Mouse (Mus musculus): ENCODE results near the gene Iqck. TPM values are rescaled to one million over a fixed set of nuclear protein-coding genes. Genes with fewer than 3 reads are reported as not detected.

Gene Iqck
- 41.3 and 47.7 TPM in 2 replicates for polyA plus RNA-seq (2012; rRNA removed)

DNA sequence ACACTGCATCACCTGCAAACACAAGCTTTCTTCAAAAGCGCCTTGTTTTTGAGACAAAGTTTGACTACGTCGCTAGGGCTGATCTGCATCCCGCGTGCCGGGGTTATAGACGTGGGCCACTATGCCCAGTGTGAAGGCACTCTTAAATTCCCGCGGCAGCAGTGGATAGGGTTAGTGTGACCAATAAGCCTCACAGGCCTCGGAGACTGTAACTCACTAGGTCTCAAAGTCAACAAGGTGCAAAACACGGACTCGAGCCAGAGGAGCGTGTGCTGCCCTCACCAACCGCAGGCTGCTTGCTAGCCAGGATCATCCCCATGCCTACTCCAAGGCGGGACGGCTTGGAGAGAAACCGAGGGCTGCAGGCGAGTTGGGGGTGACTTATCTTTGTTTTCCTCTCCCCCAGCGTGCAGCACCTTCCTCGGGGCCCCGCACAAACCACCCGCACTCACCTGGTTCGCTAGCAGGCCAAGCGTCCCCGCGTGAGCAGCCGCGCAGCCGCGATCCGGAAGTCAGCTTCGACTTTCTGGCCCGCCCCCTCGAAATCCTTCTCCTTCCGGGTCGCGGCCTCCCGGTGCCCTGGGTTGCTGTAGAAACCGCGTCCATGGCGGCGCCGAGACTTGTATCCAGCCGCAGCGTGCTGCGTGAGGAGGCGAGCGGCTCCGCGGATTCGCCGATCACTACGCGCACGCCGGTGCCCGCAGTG is at the start of gene Iqck:
Gene Iqck (plus strand): TSS at position 582 of the 706 bp plus-strand sequence.
- peak within 1 kb of the TSS; percentile 93 for H3K27ac ChIP-seq (ENCODE audit: control insufficient read depth, insufficient read depth, low read depth, low read length)
- no peaks in the 10 kb centered on the region for H3K27me3 ChIP-seq (ENCODE audit: control insufficient read depth, insufficient read depth, low read length)
- TF ChIP-seq POLR2A (IDR thresholded peaks at IDR 0.05; ENCODE audit: control insufficient read depth, low read depth, low read length): peak; percentile 75
- TF ChIP-seq CTCF (IDR thresholded peaks at IDR 0.05; ENCODE audit: control insufficient read depth, insufficient read depth, insufficient replicate concordance, low read depth, low read length): no peak
- peak within 1 kb of the TSS; percentile 98 for H3K4me3 ChIP-seq (ENCODE audit: control insufficient read depth, low read depth, low read length)
- H3K4me1 ChIP-seq (ENCODE audit: control insufficient read depth, insufficient read depth, low read length): no peaks in the 10 kb centered on the region; the same call in 1 of the 2 replicates
- no peaks in the 10 kb centered on the region; the same call in 1 of the 2 replicates for H3K36me3 ChIP-seq (ENCODE audit: control insufficient read depth, insufficient read depth, low read length)

DNA sequence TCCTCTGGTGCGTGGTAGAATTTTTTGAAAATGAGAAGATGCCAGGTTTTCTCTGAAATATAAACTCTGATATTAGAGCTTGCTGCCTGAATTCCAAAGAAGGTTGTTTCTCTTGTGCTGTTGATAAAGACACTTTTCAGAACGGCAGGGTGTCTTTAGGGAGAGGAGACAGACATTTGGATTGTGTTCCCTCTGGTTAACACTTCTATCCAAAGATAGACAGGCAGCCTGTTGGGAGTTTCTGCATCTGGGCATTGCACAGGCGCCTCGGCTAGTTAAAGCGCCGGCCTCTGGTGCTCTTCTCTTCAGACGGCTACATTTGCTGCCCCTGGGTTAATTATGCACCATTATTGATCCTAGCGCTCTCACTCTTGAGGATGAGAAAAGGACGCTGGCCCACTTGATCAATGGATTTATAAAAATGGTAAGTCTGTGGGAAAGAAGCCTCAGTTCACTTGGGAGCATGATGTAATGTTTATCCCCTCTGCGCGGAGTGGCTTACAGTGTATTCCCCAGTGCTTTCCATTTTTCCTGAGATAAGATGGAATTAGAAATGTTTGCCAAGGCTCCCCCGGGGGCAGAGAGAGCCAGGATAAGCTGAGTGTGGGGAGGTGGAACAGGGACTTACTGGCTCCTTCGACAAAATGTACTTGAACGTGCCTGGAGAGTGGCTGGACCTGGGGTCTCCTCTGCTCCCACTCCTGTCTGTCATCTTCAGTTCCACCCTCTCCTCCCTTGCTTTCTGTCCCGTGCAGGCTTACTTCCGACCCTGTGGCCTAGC is 48.7 kb upstream of the Iqck start:
- TF ChIP-seq POLR2A (IDR thresholded peaks at IDR 0.05; ENCODE audit: control insufficient read depth, low read depth, low read length) (no peak), CTCF (IDR thresholded peaks at IDR 0.05; ENCODE audit: control insufficient read depth, insufficient read depth, insufficient replicate concordance, low read depth, low read length) (no peak)
- Histone ChIP-seq H3K27me3 (ENCODE audit: control insufficient read depth, insufficient read depth, low read length) (no peaks in the 10 kb centered on the region), H3K4me3 (ENCODE audit: control insufficient read depth, low read depth, low read length) (no peak overlapping the region), H3K4me1 (ENCODE audit: control insufficient read depth, insufficient read depth, low read length) (no peaks in the 10 kb centered on the region), H3K36me3 (ENCODE audit: control insufficient read depth, insufficient read depth, low read length) (no peaks in the 10 kb centered on the region), H3K27ac (ENCODE audit: control insufficient read depth, insufficient read depth, low read depth, low read length) (peak overlapping the region; percentile 74)

DNA sequence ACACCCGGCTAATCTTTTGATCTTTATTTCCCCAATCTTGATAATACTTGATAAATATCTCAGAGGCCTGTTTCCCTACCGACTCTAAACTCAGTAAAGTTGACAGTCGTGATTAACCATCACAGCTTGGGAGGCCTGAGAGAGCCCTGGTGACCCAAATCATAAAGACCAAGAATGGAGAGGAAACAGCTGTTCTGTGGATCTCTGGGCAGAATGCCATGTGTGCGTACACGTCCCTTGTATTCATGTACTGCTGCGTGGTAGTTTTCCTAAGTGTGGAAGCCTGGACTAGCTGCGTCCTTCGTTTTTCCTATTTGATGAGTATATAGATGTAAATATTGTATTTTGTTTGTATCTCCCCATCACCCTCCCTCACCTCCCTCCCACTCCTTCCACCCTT is 47.7 kb upstream of the Iqck start:
- Histone ChIP-seq H3K4me3 (ENCODE audit: control insufficient read depth, low read depth, low read length) (no peak overlapping the region), H3K4me1 (ENCODE audit: control insufficient read depth, insufficient read depth, low read length) (no peaks in the 10 kb centered on the region), H3K27ac (ENCODE audit: control insufficient read depth, insufficient read depth, low read depth, low read length) (no peak overlapping the region), H3K27me3 (ENCODE audit: control insufficient read depth, insufficient read depth, low read length) (no peaks in the 10 kb centered on the region), H3K36me3 (ENCODE audit: control insufficient read depth, insufficient read depth, low read length) (no peaks in the 10 kb centered on the region)
- no peak for TF ChIP-seq CTCF (IDR thresholded peaks at IDR 0.05; ENCODE audit: control insufficient read depth, insufficient read depth, insufficient replicate concordance, low read depth, low read length)
- no peak for TF ChIP-seq POLR2A (IDR thresholded peaks at IDR 0.05; ENCODE audit: control insufficient read depth, low read depth, low read length)

DNA sequence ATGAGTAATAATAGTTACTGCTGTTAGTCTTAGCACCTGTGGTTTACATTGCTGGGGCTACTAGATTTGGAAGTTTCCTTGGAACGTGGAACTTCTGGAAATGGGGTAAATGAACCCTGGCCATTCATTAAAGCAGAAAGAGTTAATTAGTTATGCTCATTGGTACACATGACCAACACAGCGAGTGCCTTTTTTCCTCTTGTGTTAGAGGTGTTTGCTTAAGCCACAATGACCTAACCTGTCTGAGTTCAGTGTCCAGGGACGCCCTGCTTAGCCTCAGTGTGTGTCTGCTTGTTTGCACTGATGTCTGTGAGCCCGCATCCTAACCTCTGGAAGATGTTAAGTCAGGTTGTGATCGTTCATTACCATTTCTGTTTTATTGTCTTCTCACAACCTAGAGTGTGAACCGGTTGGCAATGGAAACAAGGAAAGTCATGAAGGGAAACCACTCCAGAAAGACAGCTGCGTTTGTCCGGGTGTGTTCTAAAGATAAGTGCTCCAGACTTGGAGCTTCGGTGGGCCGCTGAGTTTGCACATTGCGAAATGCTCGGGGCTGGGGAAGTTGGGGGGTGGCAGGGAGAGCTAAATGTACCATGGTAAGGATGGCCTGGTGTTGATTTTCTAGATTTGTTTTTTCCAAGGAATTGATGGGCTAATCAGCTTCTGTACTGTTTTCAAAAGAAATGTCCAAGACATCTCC is 44.0 kb upstream of the Iqck start:
- H3K4me3 ChIP-seq (ENCODE audit: control insufficient read depth, low read depth, low read length): no peak overlapping the region
- H3K27me3 ChIP-seq (ENCODE audit: control insufficient read depth, insufficient read depth, low read length): no peaks in the 10 kb centered on the region
- no peaks in the 10 kb centered on the region; the same call in 1 of the 2 replicates for H3K36me3 ChIP-seq (ENCODE audit: control insufficient read depth, insufficient read depth, low read length)
- no peaks in the 10 kb centered on the region for H3K4me1 ChIP-seq (ENCODE audit: control insufficient read depth, insufficient read depth, low read length)
- H3K27ac ChIP-seq (ENCODE audit: control insufficient read depth, insufficient read depth, low read depth, low read length): no peak overlapping the region
- TF ChIP-seq CTCF (IDR thresholded peaks at IDR 0.05; ENCODE audit: control insufficient read depth, insufficient read depth, insufficient replicate concordance, low read depth, low read length) (no peak), POLR2A (IDR thresholded peaks at IDR 0.05; ENCODE audit: control insufficient read depth, low read depth, low read length) (no peak)

DNA sequence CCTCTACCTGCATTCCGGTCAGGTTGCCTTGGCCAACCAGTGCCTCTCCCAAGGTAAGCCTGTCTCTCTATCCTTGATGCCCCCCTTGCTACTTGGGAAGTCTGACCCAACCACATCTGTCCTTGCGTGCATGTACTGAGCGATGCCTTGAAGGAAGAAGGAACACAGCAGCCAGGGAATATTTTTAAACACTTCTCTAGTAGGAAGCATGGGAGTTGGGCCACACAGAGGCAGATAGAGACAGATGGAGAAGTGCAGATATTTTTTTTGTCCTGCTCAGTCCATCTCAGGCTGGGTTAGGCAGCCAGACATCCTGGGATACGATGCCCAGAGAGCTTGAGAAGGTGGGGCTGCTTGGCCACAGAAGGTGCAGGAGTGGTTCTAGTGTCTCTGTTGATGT is 42.0 kb upstream of the Iqck start:
- no peak overlapping the region for H3K27ac ChIP-seq (ENCODE audit: control insufficient read depth, insufficient read depth, low read depth, low read length)
- no peak overlapping the region for H3K4me3 ChIP-seq (ENCODE audit: control insufficient read depth, low read depth, low read length)
- no peaks in the 10 kb centered on the region for H3K4me1 ChIP-seq (ENCODE audit: control insufficient read depth, insufficient read depth, low read length)
- H3K36me3 ChIP-seq (ENCODE audit: control insufficient read depth, insufficient read depth, low read length): no peaks in the 10 kb centered on the region; the same call in 1 of the 2 replicates
- no peak for TF ChIP-seq CTCF (IDR thresholded peaks at IDR 0.05; ENCODE audit: control insufficient read depth, insufficient read depth, insufficient replicate concordance, low read depth, low read length)
- no peak for TF ChIP-seq POLR2A (IDR thresholded peaks at IDR 0.05; ENCODE audit: control insufficient read depth, low read depth, low read length)
- no peaks in the 10 kb centered on the region for H3K27me3 ChIP-seq (ENCODE audit: control insufficient read depth, insufficient read depth, low read length)

DNA sequence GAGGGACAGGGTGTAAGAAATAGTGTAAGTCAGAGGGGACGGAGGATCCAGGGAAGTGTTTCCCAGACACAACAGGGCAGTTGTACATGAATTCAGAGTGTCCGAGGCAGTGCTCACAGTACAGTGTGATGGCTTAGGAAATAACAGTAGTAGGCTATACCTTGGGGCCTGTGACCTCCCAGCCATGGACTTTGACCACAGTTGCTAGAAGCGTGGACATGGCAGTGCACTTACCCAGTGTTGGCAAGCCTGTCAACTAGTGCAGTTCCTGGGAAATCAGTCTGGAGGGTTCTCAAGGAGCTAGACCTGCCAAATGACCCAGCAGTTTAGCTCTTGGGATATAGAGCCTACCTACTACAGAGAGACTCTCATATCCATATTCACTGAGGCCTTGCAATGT is 39.3 kb upstream of the Iqck start:
- Histone ChIP-seq H3K27ac (ENCODE audit: control insufficient read depth, insufficient read depth, low read depth, low read length) (no peak overlapping the region), H3K27me3 (ENCODE audit: control insufficient read depth, insufficient read depth, low read length) (no peaks in the 10 kb centered on the region), H3K36me3 (ENCODE audit: control insufficient read depth, insufficient read depth, low read length) (no peaks in the 10 kb centered on the region; the same call in 1 of the 2 replicates), H3K4me1 (ENCODE audit: control insufficient read depth, insufficient read depth, low read length) (no peaks in the 10 kb centered on the region), H3K4me3 (ENCODE audit: control insufficient read depth, low read depth, low read length) (no peak overlapping the region)
- no peak for TF ChIP-seq CTCF (IDR thresholded peaks at IDR 0.05; ENCODE audit: control insufficient read depth, insufficient read depth, insufficient replicate concordance, low read depth, low read length)
- TF ChIP-seq POLR2A (IDR thresholded peaks at IDR 0.05; ENCODE audit: control insufficient read depth, low read depth, low read length): no peak

DNA sequence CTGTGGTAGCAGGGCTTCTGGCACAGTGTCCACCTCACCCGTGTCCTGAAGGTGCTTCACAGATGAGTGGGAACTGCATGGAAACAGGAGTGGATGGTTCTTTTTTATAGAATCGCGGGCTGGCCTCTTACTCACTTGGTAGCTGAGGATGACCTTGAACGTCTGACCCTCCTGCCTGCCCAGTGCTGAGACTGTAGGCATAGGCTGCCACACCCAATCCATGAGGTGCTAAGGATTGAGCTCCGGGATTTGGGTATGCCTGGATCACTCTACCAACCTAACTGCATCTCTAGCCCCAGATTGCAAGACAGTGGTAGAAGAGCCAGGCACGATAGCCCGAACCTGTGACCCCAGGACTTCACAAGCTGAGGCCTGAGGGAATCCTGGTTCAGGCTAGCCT is 37.8 kb upstream of the Iqck start:
- Histone ChIP-seq H3K27me3 (ENCODE audit: control insufficient read depth, insufficient read depth, low read length) (no peaks in the 10 kb centered on the region), H3K27ac (ENCODE audit: control insufficient read depth, insufficient read depth, low read depth, low read length) (no peak overlapping the region), H3K36me3 (ENCODE audit: control insufficient read depth, insufficient read depth, low read length) (no peaks in the 10 kb centered on the region; the same call in 1 of the 2 replicates), H3K4me1 (ENCODE audit: control insufficient read depth, insufficient read depth, low read length) (no peaks in the 10 kb centered on the region), H3K4me3 (ENCODE audit: control insufficient read depth, low read depth, low read length) (no peak overlapping the region)
- no peak for TF ChIP-seq CTCF (IDR thresholded peaks at IDR 0.05; ENCODE audit: control insufficient read depth, insufficient read depth, insufficient replicate concordance, low read depth, low read length)
- TF ChIP-seq POLR2A (IDR thresholded peaks at IDR 0.05; ENCODE audit: control insufficient read depth, low read depth, low read length): no peak
